Mouse (Mus musculus): ENCODE measurements around the gene Nog.

- TF ChIP-seq EP300 (IDR thresholded peaks at IDR 0.05; ENCODE audit: insufficient read depth, low read depth, low read length) = no peak
- no peak for TF ChIP-seq CTCF (IDR thresholded peaks at IDR 0.05)
- no peak for TF ChIP-seq POLR2A (IDR thresholded peaks at IDR 0.05; ENCODE audit: insufficient read depth, low read depth, low read length)
These were observed 37.7 kb upstream of the Nog start for GRCm38 (mm10) chr11:89339783-89340182.
